Mouse (Mus musculus) kidney, adult 8-10 months (tissue): ENCODE results near the gene Gas6.

Experiments
- DNase-seq, 2 experiments: peaks; one replicate each; pipeline ENCODE4 v3.0.0; 2022

Gene Gas6

DNA sequence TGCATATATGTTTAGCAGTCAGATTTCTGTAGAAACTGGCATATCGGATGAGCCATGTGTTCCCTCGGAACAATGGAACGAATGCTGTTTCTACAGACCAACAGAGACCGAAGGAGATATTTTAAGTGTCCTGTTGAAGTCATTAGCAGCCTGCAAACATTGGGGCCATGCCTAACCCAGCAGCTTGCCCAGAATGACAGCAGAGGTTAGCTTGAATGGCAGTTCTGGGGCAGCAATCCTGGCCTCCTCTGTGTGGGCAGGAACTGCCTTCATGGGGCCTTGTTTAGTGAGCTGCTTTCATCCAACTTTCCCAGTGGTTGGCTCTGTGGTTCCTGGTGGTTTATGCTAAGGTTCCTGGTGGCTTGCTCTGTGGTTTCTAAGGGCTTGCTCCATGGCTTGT lies 34.9 kb downstream of the Gas6 start:
- no peak for DNase-seq

DNA sequence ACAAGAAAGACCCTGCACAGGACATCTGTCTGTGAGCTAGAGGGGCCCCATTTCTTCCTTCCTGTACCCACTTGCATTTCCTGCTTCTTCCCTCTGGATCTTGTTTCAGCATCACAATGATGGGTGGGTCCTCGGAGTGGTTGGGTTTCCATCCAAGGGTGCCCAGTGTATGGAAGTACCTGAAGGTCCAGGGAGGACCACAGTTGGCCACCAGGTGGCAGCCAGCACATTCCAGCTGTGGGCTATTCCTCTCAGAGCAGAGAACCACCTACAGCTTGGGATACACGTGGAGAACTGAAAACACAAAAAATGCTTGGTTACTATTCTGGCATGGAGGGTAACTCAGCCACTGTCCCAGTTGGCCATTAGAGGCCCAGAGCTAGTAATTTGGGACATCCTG lies 39.0 kb downstream of the Gas6 start:
- peak; percentile 66 to 84 for DNase-seq

DNA sequence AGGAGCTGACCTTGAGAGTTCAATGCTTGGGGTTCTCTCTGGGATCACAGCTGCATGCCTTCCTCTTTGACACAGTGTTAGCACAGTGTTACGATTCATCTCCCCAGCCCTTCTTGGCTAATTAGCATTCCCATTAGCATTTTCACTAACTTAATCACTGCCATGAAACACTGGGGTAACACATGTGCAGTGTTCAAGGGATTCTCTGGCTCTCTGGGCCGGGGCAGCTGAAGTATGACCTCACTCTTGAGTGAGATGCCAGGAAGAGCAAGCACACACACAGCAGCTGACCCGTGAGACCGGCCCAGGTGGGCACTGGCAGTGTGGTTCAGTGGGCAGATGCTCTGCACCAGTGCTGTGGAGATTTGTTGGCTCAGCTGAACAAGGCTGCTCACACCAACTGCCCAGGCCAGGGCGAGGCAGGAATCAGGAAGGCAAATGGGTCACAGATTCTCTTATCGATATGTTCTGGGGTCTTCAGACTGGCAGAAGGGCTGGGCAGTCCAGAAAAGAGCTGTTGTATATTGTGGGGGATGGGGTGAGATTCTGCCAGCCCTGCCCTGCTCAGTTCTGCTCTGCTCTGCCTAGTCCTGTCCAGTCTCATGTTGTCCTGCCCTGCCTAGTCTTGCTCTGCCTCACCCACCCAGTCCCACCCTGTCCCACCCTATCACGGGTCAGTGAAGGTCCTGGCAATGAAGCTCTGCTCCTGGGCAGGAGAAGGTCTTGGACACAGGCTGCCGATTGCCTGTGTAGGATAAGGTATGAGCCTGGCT lies 39.8 kb downstream of the Gas6 start:
- DNase-seq: no peak

DNA sequence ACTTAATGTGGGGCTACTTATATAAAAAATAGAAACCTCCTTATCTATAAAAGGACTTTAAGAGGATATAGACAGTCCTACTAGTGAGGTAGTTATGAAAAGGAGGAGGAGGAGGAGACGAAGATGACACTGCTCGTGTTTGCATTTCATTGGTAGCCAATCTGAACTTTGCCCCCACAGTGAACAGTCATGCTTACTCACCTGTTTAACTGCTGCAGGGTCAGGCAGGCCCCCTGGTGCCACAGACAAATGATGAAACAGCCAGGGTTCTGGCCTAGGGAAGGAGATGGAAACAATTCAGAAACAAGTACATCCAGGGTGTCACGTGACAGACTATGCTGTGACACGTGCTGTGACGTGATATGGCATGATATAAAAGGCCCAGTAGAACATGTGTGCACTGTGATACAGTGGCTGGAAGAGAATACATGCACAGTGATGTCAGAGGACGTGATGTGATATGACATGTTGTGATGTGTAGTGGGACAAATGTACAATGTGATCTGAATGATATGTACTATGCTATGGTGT lies 42.5 kb downstream of the Gas6 start:
- no peak for DNase-seq

DNA sequence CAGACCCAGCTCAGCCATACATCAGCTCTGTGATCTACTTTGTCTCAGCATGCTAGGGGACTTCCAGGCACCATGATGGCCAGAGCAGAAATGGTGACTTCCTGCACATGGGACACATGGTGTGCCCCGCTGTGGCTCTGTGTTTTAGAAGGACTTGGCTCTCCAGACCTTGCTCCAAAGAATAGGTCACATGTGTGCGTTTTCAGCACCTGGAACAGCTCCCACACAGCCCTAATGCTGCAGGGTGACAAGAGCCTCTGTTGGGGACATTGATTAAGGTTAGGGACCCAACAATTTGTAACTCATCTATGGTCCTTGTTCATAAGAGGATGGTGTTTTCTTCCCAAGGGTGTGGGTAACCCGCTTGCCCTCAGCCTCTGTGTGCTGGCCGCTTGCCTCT lies 46.1 kb downstream of the Gas6 start:
- no peak for DNase-seq

DNA sequence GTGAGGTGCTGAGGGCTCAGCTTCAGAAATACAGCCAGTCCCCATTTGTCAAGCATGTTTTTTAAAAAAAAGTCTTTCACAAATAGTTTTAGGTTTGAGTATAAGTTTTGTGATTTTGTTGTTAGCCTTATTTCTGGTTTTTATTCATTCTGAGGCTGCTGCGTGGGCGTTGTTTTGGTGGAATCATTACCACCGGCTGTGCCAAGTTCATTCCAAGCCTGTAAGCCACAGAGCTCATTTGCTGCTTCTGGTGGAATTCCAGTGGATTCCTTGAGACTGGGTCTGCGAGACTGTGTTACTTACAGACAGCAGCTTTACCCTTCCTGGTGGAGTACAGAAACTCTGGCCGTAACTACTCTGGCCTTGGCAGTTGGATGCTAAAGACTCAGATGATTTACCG lies 47.8 kb downstream of the Gas6 start:
- DNase-seq: no peak

DNA sequence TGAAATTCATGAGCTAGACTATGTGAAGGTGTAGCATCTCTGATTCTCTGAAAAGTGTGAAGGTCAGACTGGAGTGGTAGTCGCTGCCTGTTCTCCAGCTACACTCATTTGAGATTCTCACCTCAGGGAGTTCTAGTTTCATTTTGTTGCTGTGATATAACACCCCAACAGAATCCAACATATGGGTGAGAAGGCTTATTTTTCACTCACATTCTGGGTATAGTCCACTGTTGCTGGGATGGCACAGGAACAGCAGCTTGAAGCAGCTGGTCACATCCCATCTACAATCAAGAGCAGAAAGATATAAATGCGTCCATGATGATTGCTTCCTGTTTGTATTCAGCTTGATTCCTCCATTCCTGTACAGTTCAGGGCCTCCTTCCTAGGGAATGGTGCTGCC lies 52.1 kb downstream of the Gas6 start:
- DNase-seq: no peak

DNA sequence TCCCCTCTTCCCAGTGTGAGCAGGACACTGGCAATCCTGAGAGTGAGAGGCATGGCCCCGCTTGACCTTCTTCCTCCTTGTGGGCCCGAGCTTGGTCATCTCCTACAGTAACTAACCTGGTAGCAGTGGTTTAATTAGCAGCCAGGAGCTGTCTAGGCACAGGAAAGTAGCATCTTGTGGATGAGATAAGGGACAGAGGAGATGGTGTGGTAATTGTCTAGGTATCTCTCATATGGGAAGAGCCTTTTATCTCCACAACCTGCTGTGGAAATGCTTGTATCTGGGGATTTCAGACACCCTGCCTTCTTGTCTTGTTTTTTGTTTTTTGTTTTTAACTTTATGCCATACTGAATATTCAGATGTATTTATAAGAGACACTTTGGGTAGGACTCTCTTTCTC lies 56.8 kb downstream of the Gas6 start:
- DNase-seq: no peak

DNA sequence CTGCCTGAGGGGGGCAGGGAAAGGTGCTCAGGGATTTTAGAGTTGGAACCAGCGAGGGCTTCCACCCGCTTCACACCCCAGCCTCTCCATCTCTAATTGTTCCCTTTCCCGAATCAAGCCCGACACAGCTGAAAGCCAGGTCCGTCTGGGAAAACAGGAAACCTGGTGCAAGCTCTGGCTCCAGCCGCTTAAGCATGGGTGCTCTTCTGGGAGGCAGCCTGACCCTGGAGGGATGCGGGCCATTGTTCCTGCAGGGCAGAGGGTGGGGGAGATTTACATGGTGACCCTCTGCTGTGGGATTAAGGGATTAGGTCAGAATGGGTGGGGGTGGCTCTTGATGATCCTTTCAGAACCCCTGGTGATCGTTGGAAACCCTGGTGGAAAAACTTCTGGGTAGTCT lies 58.2 kb downstream of the Gas6 start:
- DNase-seq: no peak

DNA sequence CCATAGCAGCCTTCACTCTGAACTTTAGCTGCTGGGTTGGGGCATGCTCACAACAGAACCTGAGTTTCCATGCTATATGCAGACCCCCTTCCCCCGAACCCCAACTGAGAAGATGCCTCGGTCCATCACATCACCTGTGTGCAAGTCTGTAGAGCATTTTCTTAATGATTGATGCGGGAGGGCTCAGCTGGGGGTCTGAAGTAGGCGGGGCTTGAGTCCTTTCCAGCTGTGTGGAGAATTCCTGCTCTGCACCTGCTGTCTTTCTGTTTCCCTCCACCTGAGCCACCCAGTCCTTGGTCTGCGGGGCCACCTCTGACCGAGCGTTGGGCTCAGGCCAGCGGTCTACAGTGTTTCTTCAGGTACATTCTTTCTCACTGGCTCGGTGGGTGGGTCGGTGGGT lies 59.4 kb downstream of the Gas6 start, which contains the start of gene Tmem255b:
TSS of gene Tmem255b (plus strand) at position 301 of the 400 bp plus-strand sequence.
- no peak for DNase-seq

DNA sequence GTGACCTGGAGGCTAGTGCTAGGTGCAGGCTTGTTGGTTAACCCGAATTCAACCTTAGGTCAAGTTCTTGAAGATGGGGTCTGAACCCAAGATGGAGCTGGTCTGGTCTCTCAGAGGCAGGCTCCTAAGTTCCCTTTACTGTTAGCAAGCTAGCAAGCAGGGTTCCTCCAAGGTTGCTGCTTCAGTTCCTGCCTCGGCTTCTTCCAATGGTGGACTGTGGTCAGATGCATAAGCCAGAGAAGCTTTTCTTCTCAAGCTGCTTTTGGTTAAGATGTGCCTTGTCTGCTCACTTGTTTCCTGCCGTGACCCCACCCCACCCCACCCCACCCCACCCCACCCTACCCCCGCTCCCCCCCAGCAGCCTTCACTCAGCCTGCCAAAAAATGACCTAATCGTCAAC lies 61.2 kb downstream of the Gas6 start:
- DNase-seq: no peak

DNA sequence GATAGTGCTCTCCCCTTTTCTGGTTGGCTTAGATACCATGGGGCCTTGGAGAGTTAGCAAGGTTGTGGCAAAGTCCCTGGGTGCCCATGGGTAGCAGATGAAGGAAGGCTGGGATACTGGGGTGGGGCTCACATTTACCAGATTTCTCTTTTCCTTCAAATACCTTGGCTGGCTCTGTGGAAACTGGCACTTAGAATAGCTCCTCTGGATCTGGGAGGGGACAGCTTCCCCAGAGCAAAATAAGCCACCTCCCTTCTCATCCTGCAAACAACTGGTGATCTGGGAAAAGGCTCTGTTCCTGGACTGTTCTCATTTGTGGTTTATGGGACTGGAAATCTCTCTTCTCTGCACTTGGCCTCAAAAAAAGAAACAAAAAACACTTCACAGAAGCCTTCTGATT lies 63.4 kb downstream of the Gas6 start:
- no peak for DNase-seq

DNA sequence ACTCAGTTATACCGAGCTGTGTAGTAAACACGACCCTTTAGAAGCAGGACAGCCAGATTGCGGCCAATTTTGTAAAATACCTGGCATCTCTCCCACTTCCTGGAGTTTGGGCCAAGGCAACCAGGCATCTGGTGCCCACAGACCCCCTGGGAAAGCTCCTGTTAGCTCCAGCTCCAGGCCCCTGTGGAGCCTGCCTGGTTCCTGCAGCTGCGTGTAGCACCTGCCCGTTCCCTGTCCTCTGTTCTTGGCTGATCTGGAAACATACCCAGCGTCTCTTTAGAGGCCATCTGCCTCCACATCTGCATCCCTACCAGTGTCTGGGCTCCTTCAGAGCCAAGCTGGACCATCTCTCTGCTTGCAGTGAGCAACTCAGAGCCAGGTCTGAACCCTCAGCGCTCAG lies 63.9 kb downstream of the Gas6 start:
- no peak for DNase-seq

DNA sequence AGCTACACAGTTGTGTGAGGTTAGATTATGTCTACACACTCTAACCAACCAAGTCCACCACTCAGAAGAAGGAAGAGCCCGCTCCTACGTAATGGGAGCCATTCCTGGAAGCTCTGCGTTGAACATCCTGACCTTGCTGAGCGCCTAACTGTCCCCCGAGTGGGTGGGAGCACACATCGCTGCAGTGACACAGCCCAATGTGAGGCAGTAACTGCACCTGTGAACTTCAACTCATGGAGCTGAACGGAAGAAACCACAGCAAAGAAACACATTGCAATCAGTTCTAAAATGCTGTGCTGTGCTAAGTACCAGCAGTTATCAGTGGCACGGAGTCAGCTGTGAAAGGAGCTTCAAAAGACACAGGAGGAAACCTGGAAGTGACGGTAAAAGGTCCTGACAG lies 66.1 kb downstream of the Gas6 start:
- DNase-seq: no peak

DNA sequence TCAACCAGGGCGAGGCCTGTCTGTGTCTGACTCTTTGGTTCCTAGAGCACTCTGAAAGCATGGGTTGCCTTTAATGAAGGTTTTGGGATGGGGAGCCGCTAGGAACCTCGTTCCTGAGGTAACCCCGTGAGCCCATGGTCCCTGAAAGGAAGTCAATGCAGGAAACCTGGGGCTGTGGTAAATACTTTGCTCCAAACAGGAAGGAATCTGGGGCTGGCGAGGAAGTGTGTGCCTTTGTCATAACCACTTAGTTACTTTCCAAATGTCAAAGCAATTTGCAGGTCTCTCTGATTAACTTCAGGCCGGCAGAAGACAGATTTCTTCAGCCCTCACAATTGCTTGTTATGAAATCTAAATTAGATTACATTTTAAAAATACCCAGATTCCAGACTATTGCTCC lies 66.9 kb downstream of the Gas6 start:
- DNase-seq: peak; percentile 12 to 16

DNA sequence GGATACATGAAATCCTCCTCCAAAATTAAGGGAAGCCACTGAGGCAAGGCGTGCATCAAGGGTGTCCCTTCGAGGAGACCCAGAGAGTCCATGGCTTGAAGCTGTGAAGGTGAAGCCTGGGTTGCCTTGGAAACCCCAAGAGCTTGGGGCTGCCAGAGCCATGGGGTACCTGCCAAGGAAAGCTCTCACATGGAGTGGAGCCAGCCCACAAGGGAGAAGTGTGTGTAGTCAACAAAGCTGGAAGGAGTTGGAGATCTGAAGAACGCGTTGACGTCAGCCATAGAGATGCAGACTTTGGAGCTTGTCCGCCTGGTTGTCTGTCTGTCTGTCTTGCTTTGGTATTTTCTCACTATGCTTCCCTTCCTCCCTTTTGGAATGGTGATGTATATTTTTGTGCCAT lies 73.3 kb downstream of the Gas6 start:
- DNase-seq: no peak

DNA sequence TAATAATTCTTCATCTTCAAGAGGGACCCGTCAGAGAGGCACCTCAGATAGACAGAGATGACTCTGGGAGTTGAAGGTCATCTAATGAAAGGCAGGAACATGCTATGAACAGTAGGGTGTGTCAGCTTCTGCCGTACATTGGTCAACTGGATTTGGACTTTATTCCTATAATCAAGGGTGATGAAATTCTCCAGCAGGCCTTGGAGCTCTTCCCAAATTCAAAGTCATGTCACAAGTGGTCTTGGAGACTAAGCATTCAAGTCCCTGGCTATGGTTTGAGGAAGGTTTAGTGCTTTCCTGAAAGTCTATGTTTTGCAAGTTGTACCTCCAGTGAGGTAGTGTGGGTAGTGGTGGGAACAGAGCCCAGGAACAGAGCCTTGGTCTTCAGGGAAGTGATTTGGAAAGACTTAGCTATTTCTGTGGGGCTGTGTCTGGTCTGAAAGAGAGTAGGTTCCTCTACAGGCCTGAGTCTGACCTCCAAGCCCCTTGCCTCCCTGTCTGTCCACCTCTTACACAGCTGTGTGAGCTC lies 75.1 kb downstream of the Gas6 start:
- DNase-seq: no peak

DNA sequence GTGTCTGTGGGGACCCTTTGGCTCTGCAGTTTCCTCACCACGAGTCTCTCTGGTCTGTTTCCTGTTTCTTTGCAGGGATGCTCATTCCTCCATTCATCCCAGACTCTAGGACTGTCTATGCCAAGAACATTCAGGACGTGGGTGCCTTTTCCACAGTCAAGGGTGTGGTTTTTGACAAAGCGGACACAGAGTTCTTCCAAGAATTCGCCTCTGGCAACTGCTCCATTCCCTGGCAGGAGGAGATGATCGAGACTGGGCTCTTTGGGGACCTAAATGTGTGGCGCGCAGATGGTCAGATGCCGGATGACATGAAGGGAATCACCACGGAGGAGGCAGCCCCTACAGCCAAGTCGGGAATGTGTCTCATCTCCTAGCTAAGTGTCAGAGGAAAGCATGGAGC lies 78.4 kb downstream of the Gas6 start:
- DNase-seq: no peak
